Mouse (Mus musculus) monocyte, adult 59 days (primary cell): ENCODE measurements around the gene Zc2hc1c. TPM values are rescaled to one million over a fixed set of nuclear protein-coding genes. Genes with fewer than 3 reads are reported as not detected.

Experiments
- total RNA-seq, 2 experiments: library from RNA; stranded (reverse); gene quantifications; one replicate each; pipeline ENCODE4 v1.2.4; 2023

Gene Zc2hc1c
- under 1 TPM in 1 of 2 experiments, not detected in 1; 0.15 TPM for total RNA-seq

GRCm38 (mm10) chr12:85288486-85289156 is at the start of gene Zc2hc1c:
Zc2hc1c (plus strand) TSS chr12:85288591.

GRCm38 (mm10) chr12:85270319-85270718 is 18.1 kb upstream of the Zc2hc1c start, which contains the start of gene Mlh3:
Mlh3 (minus strand) TSS chr12:85270599.

GRCm38 (mm10) chr12:85287809-85288485 is 444 bp upstream of the Zc2hc1c start, which contains the start of gene Acyp1:
Acyp1 (minus strand) TSS chr12:85288438.

GRCm38 (mm10) chr12:85339243-85339729 is 50.9 kb downstream of the Zc2hc1c start, which contains the start of gene Nek9:
Nek9 (minus strand) TSS chr12:85339362.

Other genes with a start within 250 kb of the Zc2hc1c start
- 1 to 10 TPM; 1.7 to 4.2 TPM for gene Prox2, start 177.8 kb upstream of the Zc2hc1c start, total RNA-seq
- 100 to 1,000 TPM; 399 to 410 TPM for gene Dlst, start 177.8 kb upstream of the Zc2hc1c start, total RNA-seq
- not detected for gene Rps6kl1, start 137.3 kb upstream of the Zc2hc1c start, total RNA-seq
- 1 to 10 TPM in 1 of 2 experiments, under 1 TPM in 1; 0.60 to 1.3 TPM for gene Pgf, start 110.8 kb upstream of the Zc2hc1c start, total RNA-seq
- 100 to 1,000 TPM; 116 to 120 TPM for gene Eif2b2, start 69.1 kb upstream of the Zc2hc1c start, total RNA-seq
- 10 to 100 TPM; 10.6 to 12.9 TPM for gene Mlh3, start 18.0 kb upstream of the Zc2hc1c start, total RNA-seq
- gene Acyp1, start 153 bp upstream of the Zc2hc1c start, total RNA-seq = 10 to 100 TPM; 10.5 to 14.9 TPM
- 10 to 100 TPM; 58.0 to 61.1 TPM for gene Nek9, start 50.8 kb downstream of the Zc2hc1c start, total RNA-seq
- gene Tmed10, start 86.3 kb downstream of the Zc2hc1c start, total RNA-seq = 100 to 1,000 TPM; 281 to 296 TPM
- gene Fos, start 185.3 kb downstream of the Zc2hc1c start, total RNA-seq = 1,000 to 10,000 TPM; 4,493 to 5,655 TPM